Mouse (Mus musculus) megakaryocyte, embryonic 14.5 days (primary cell): ENCODE measurements around the gene Ncor2.

ENCODE experiments used
- FLI1 ChIP-seq: IDR thresholded peaks from 2 replicates; pipeline ENCODE4 v1.6.1; 2012; ENCODE audit warnings: low read length, inconsistent platforms, mixed read lengths
- GATA1 ChIP-seq: IDR thresholded peaks from 3 replicates; pipeline ENCODE4 v1.6.1; 2012; ENCODE audit warnings: mixed read lengths, low read length, inconsistent platforms, borderline replicate concordance

GRCm38 (mm10) chr5:125073896-125074295, 105.1 kb downstream of the Ncor2 start:
- TF ChIP-seq GATA1 = no peak
- TF ChIP-seq FLI1 = no peak
